Mouse (Mus musculus): ENCODE data around the gene Popdc2. TPM values are rescaled to one million over a fixed set of nuclear protein-coding genes. Genes with fewer than 3 reads are reported as not detected.

Gene Popdc2
- polyA plus RNA-seq, 1 experiment from 2014 or later, result 423 TPM

- peaks cover 68% of the 10 kb centered on the region for H3K4me1 ChIP-seq (ENCODE audit: control insufficient read depth, insufficient read depth, low read length)
- peaks cover 28% of the 10 kb centered on the region for H3K36me3 ChIP-seq (ENCODE audit: control insufficient read depth, insufficient read depth)
- peak overlapping the region; percentile 17 for H3K27ac ChIP-seq (ENCODE audit: low read length)
- H3K27me3 ChIP-seq (ENCODE audit: control insufficient read depth, insufficient read depth, low read length), result no peaks in the 10 kb centered on the region
- H3K9ac ChIP-seq (ENCODE audit: low read length), result peak overlapping the region; percentile 47
- 54% methylated on average over 8 of the region's 8 CpGs for WGBS
- peak overlapping the region; percentile 23; the same call in 1 of the 2 replicates for H3K4me2 ChIP-seq (ENCODE audit: low read depth, low read length)
- no peak overlapping the region for H3K4me3 ChIP-seq (ENCODE audit: low read length)
- no peaks in the 10 kb centered on the region for H3K9me3 ChIP-seq (replicated peaks; ENCODE audit: control insufficient read depth, low read length)
- ATAC-seq (replicated peaks; ENCODE audit: extremely low read depth, insufficient read depth, low FRiP score), result no peak
Measured at GRCm38 (mm10) chr16:38370633-38371374, 8.8 kb downstream of the Popdc2 start.

- Histone ChIP-seq H3K4me2 (ENCODE audit: low read depth, low read length) (peak overlapping the region; percentile 19; the same call in 1 of the 2 replicates), H3K27me3 (ENCODE audit: control insufficient read depth, insufficient read depth, low read length) (no peaks in the 10 kb centered on the region), H3K36me3 (ENCODE audit: control insufficient read depth, insufficient read depth) (peaks cover 28% of the 10 kb centered on the region), H3K9me3 (replicated peaks; ENCODE audit: control insufficient read depth, low read length) (no peaks in the 10 kb centered on the region), H3K4me1 (ENCODE audit: control insufficient read depth, insufficient read depth, low read length) (peaks cover 74% of the 10 kb centered on the region), H3K27ac (ENCODE audit: low read length) (no peak overlapping the region; the same call in 1 of the 2 replicates), H3K9ac (ENCODE audit: low read length) (0 out of 2 replicates have a peak overlapping the region, but pooled peaks have one; percentile 3), H3K4me3 (ENCODE audit: low read length) (no peak overlapping the region)
- ATAC-seq (replicated peaks; ENCODE audit: extremely low read depth, insufficient read depth, low FRiP score), result no peak
- 62% methylated on average over 15 of the region's 15 CpGs for WGBS
Measured at GRCm38 (mm10) chr16:38371705-38372296, 9.8 kb downstream of the Popdc2 start.

DNA sequence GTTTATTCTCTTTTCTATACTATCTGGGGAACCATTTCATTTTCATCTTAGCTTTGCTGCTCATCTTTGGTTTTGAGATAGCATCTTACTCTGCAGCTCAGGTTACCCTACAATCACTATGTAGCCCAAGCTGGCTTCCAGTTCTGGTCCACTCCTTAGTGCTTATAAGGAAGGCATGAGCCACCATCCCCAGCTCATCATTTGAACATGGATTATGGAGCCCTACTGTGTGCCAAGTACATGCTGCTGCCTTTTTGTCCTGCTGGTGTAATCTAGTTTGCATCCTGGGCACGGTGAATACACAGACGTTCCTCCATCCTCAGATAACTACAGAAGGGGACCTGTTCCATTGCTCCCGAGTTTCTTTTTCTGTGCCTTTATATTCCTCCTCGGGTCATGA, 10.9 kb downstream of the Popdc2 start:
- Histone ChIP-seq H3K9me3 (replicated peaks; ENCODE audit: control insufficient read depth, low read length) (no peaks in the 10 kb centered on the region), H3K4me1 (ENCODE audit: control insufficient read depth, insufficient read depth, low read length) (peaks cover 74% of the 10 kb centered on the region), H3K36me3 (ENCODE audit: control insufficient read depth, insufficient read depth) (peaks cover 35% of the 10 kb centered on the region), H3K27me3 (ENCODE audit: control insufficient read depth, insufficient read depth, low read length) (no peaks in the 10 kb centered on the region), H3K4me2 (ENCODE audit: low read depth, low read length) (no peak overlapping the region; the same call in 1 of the 2 replicates), H3K27ac (ENCODE audit: low read length) (no peak overlapping the region), H3K9ac (ENCODE audit: low read length) (no peak overlapping the region; the same call in 1 of the 2 replicates), H3K4me3 (ENCODE audit: low read length) (no peak overlapping the region)
- ATAC-seq (replicated peaks; ENCODE audit: extremely low read depth, insufficient read depth, low FRiP score), result no peak
- WGBS, result 71% methylated on average over 4 of the region's 4 CpGs

GRCm38 (mm10) chr16:38373439-38373838, 11.4 kb downstream of the Popdc2 start:
- WGBS, result 63% methylated on average over 10 of the region's 10 CpGs
- ATAC-seq (replicated peaks; ENCODE audit: extremely low read depth, insufficient read depth, low FRiP score), result no peak
- Histone ChIP-seq H3K27me3 (ENCODE audit: control insufficient read depth, insufficient read depth, low read length) (no peaks in the 10 kb centered on the region), H3K4me2 (ENCODE audit: low read depth, low read length) (peak overlapping the region; percentile 27; the same call in 1 of the 2 replicates), H3K4me3 (ENCODE audit: low read length) (no peak overlapping the region), H3K27ac (ENCODE audit: low read length) (peak overlapping the region; percentile 9), H3K4me1 (ENCODE audit: control insufficient read depth, insufficient read depth, low read length) (peaks cover 71% of the 10 kb centered on the region), H3K36me3 (ENCODE audit: control insufficient read depth, insufficient read depth) (peaks cover 37% of the 10 kb centered on the region), H3K9me3 (replicated peaks; ENCODE audit: control insufficient read depth, low read length) (no peaks in the 10 kb centered on the region), H3K9ac (ENCODE audit: low read length) (no peak overlapping the region; the same call in 1 of the 2 replicates)

DNA sequence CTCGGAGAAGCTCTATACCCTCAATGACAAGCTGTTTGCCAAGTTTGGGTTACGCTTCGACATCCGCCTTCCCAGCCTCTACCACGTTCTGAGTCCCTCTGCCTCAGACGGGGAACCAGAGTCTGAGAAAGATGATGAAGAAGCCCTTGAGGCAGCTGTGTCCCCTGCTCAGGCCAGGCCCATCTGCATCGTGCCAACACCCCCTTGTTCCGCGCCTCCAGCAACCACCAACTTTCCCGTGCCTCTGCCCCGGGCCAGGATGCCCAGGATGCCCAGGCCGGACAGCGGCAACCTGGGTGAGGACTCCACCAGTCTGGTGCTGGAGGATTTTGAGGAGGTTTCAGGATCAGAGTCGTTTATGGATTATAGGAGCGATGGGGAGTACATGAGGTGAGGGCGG, 11.9 kb downstream of the Popdc2 start:
- WGBS, result 68% methylated on average over 16 of the region's 16 CpGs
- H3K4me2 ChIP-seq (ENCODE audit: low read depth, low read length), result peak overlapping the region; percentile 27; the same call in 1 of the 2 replicates

GRCm38 (mm10) chr16:38374379-38375140, 12.6 kb downstream of the Popdc2 start:
- Histone ChIP-seq H3K4me1 (ENCODE audit: control insufficient read depth, insufficient read depth, low read length) (peaks cover 67% of the 10 kb centered on the region), H3K9me3 (replicated peaks; ENCODE audit: control insufficient read depth, low read length) (no peaks in the 10 kb centered on the region), H3K4me3 (ENCODE audit: low read length) (no peak overlapping the region; the same call in 1 of the 2 replicates), H3K9ac (ENCODE audit: low read length) (peak overlapping the region; percentile 25), H3K27me3 (ENCODE audit: control insufficient read depth, insufficient read depth, low read length) (no peaks in the 10 kb centered on the region), H3K36me3 (ENCODE audit: control insufficient read depth, insufficient read depth) (peaks cover 32% of the 10 kb centered on the region), H3K27ac (ENCODE audit: low read length) (peak overlapping the region; percentile 17), H3K4me2 (ENCODE audit: low read depth, low read length) (peak overlapping the region; percentile 27)
- no peak for ATAC-seq (replicated peaks; ENCODE audit: extremely low read depth, insufficient read depth, low FRiP score)
- 55% methylated on average over 10 of the region's 10 CpGs for WGBS

More for the DNA sequence above, 11.9 kb downstream of the Popdc2 start:
- no peak for ATAC-seq (replicated peaks; ENCODE audit: extremely low read depth, insufficient read depth, low FRiP score)
- Histone ChIP-seq H3K9ac (ENCODE audit: low read length) (peak overlapping the region; percentile 20; the same call in 1 of the 2 replicates), H3K4me1 (ENCODE audit: control insufficient read depth, insufficient read depth, low read length) (peaks cover 69% of the 10 kb centered on the region), H3K4me3 (ENCODE audit: low read length) (no peak overlapping the region), H3K27me3 (ENCODE audit: control insufficient read depth, insufficient read depth, low read length) (no peaks in the 10 kb centered on the region), H3K36me3 (ENCODE audit: control insufficient read depth, insufficient read depth) (peaks cover 36% of the 10 kb centered on the region), H3K9me3 (replicated peaks; ENCODE audit: control insufficient read depth, low read length) (no peaks in the 10 kb centered on the region), H3K27ac (ENCODE audit: low read length) (peak overlapping the region; percentile 9)

DNA sequence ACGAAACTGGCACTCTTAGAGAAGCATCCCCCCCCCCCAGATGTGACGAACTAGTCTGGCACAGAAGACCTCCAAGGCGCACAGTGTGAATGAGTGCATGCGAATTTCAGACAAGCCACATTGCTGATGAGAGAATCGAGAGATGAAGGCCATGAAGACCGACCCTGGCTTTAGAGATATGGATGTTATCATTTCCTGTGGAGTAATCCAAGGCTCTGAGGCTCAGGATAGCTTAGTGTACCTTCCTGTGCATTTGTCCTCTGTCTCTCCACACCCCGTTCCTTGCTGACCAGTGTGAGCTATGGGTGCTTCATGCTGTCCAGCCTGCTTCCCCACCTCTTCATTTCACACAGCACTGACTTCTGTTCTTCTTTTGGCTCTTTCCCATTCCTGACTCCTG, 13.2 kb downstream of the Popdc2 start:
- ATAC-seq (replicated peaks; ENCODE audit: extremely low read depth, insufficient read depth, low FRiP score), result no peak
- H3K27ac ChIP-seq (ENCODE audit: low read length), result no peak overlapping the region
- 43% methylated on average over 7 of the region's 7 CpGs for WGBS
- H3K27me3 ChIP-seq (ENCODE audit: control insufficient read depth, insufficient read depth, low read length), result no peaks in the 10 kb centered on the region
- H3K4me2 ChIP-seq (ENCODE audit: low read depth, low read length), result peak overlapping the region; percentile 27
- H3K9ac ChIP-seq (ENCODE audit: low read length), result peak overlapping the region; percentile 25; the same call in 1 of the 2 replicates
- H3K36me3 ChIP-seq (ENCODE audit: control insufficient read depth, insufficient read depth), result peaks cover 26% of the 10 kb centered on the region
- no peaks in the 10 kb centered on the region for H3K9me3 ChIP-seq (replicated peaks; ENCODE audit: control insufficient read depth, low read length)
- no peak overlapping the region for H3K4me3 ChIP-seq (ENCODE audit: low read length)
- H3K4me1 ChIP-seq (ENCODE audit: control insufficient read depth, insufficient read depth, low read length), result peaks cover 64% of the 10 kb centered on the region

DNA sequence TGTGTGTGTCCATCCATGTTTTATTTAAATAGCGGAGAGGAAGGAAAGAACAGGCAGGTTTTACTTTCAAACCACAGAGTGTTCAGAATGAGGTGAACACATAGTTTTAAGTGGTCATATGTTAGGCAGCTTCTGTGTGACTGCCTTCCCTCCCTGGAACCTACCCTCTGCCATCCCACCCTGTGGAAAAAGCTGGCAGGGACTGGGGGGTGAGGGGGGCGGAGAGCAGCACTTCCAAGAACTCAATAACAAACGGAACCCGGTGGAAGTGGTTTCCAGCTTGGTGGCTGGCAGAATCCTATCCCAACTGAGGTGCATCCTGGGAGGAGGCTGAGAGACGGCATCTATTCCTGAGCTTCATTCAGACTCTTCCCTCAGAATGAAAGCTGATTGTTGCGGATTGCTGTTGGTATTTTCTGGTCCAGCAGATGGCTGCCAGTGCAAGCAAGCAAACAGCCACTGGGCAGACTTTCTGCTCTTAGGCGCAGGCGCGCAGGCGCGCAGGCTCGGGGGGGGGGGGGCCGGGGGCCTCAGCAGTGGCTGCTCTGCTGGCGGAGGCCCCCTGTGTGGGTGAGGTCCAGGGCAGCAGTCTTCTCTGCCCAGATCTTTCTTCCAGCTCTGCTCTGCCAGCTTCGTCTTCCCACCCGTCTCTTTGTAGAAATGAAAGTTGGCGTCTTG, 14.3 kb downstream of the Popdc2 start:
- peaks cover 54% of the 10 kb centered on the region for H3K4me1 ChIP-seq (ENCODE audit: control insufficient read depth, insufficient read depth, low read length)
- peak; percentile 19; the same call in 1 of the 2 replicates for ATAC-seq (replicated peaks; ENCODE audit: extremely low read depth, insufficient read depth, low FRiP score)
- peak overlapping the region; percentile 35 for H3K9ac ChIP-seq (ENCODE audit: low read length)

More for the DNA sequence above, 14.3 kb downstream of the Popdc2 start:
- peak overlapping the region; percentile 47 for H3K4me2 ChIP-seq (ENCODE audit: low read depth, low read length)
- peak overlapping the region; percentile 34 for H3K27ac ChIP-seq (ENCODE audit: low read length)
- no peaks in the 10 kb centered on the region for H3K9me3 ChIP-seq (replicated peaks; ENCODE audit: control insufficient read depth, low read length)
- H3K27me3 ChIP-seq (ENCODE audit: control insufficient read depth, insufficient read depth, low read length), result no peaks in the 10 kb centered on the region
- 28% methylated on average over 17 of the region's 17 CpGs for WGBS
- H3K36me3 ChIP-seq (ENCODE audit: control insufficient read depth, insufficient read depth), result peaks cover 24% of the 10 kb centered on the region
- H3K4me3 ChIP-seq (ENCODE audit: low read length), result peak overlapping the region; percentile 34
